Mouse (Mus musculus): ENCODE measurements around the gene Themis3. TPM values are rescaled to one million over a fixed set of nuclear protein-coding genes. Genes with fewer than 3 reads are reported as not detected.

The Themis3 gene
- not detected for polyA plus RNA-seq (2014; fragmentation: Illumina TruSeq; extraction: RNeasy Lipid Tissue Mini Kit (QIAGEN cat#74804); ENCODE audit: low read depth, low replicate concordance)

DNA sequence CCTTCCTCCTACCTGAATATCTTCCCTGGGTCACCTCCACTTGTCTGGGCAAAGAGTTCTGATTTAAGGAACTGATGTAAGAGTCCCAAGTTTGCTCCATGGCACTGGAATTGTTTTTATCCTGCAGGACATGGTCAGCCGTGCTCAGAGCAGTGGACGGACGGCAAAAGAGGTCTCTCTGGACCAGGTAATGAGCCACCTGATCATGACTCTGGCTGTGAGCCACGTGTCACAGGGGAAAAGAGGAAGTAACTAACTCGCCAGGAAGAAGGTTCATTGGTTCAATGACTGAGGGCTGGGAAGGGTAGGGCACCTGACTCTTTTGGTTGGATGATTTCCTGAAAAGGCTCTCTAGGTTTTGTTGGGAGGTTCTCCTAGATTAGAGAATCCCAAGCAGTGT, at the start of gene Themis3:
Themis3 (minus strand) TSS at position 187 of the 400 bp plus-strand sequence.

DNA sequence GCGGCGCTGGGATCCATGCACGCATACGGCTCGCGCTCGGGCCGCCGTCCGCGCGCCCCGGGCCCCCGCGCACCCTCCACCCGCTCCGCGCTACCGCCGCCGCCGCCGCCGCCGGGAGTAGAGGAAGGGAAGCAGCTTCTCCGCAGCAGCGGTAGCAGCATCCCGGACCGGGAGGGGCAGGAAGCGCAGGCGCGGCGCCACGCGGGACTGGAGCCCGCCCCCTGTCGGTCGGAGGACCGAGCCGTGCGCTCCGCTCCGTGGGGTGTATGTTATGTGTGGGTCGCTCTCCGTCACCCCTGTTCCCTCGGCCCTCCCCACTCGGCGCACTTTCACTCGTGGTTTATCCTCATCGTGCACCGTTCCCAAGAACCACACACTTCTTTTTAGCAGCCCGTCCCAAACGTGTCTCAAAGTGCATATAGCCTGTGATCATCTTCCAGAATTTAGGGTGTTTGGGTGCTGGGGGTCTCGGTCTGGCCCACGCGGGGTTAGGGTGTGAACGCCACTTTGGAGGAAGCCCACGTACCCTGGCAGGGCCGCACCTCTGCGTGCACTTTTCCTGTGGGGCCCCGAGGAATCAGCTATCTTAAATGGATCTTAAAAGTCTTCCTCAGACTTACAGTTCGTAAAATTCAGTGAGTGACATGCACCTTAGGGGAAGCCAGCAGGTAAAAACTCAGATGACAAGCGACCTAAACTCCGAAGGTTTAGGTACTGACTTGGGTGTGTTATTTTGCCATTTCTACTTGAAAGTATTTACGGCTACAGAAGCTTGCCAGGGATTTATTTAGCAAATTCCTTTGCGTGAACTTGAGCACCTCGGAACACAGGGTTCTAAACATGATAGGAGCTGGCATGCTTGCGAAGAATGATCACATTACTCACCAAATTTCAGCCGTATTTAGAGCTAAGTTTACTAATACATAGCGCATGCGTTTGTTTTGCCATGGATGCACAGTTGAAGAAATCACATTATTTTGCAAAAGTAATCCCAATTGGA, 74.6 kb downstream of the Themis3 start, which contains the start of gene Rab12:
Rab12 (minus strand) TSS at position 176 of the 1,000 bp plus-strand sequence.

Other genes with a start within 250 kb of the Themis3 start
- 3.0 TPM for gene Mtcl1, start 144.9 kb downstream of the Themis3 start, polyA plus RNA-seq (2014; fragmentation: Illumina TruSeq; extraction: RNeasy Lipid Tissue Mini Kit (QIAGEN cat#74804); ENCODE audit: low read depth, low replicate concordance)
- gene Rab12, start 74.9 kb downstream of the Themis3 start, polyA plus RNA-seq (2014; fragmentation: Illumina TruSeq; extraction: RNeasy Lipid Tissue Mini Kit (QIAGEN cat#74804); ENCODE audit: low read depth, low replicate concordance) = 30.9 TPM